Mouse (Mus musculus) heart, postnatal 10 days (tissue): ENCODE data around the gene Mapt. TPM values are rescaled to one million over a fixed set of nuclear protein-coding genes. Genes with fewer than 3 reads are reported as not detected.
"Not testable (repeated sequence)": the region's sequence is repeated elsewhere in the genome, so short reads cannot be mapped to it uniquely, and the experiment has no call there.

Experiments used
- DNase-seq, 2 experiments: peaks; one replicate each; pipeline ENCODE4 v3.0.0; 2021
- intact Hi-C: fragments of 180-260 bp; cut with DNase I; formaldehyde crosslinking; loops from one replicate; pipeline ENCODE4 v1.15.1; 2025
- total RNA-seq, 2 experiments: library from RNA; stranded (reverse); gene quantifications; 2 replicates each; pipeline ENCODE4 v1.2.3; 2021

The Mapt gene
- total RNA-seq, 2 experiments from 2014 or later = 40.7 to 52.8 TPM

DNA sequence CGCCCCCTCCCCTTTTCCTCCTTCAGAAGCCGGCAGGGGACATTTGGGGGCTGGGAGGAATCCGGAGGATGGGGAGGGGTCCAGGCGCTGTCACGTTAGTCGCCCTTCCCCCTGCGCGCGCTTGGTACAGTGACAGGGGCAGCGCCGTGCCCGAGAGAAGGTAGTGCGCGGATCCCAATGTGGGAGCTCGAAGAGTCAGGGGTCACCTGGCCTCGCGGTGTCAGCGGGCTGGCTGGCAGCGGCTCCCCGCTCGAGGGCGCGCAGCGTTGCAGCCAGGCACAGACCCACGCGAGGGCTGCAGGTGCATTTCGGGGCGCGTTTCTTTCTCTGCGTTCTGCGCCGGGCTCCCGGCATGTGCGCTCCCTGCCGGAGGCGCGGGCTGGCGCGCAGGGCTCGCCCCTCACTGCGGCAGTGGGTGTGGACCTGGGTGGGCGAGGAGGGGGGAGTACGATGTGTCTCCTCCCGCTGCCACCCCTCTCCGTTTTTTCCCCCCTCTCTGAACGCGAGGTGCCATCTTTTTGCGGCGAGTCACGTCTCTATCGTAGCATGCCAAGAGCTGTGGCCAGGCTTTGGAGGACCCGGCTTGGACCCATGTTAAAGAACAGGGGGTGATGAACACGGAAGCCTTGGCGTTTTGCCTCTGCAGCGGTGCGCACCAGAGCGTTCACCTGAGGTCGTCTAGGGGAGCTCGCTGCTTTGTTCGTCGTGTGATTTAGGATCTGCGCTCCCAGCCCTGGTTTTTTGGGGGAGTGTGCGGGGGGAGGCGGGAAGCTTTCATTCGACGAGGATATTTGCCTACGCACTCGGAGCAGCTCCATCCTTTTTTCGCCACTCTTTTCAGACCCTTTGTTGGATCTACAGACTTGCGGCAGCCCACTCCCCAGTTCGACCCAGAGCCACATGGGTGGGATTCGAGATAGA lies 1.2 kb downstream of the Mapt start:
- intact Hi-C loops = no loop called here
- DNase-seq = peak; percentile 47

DNA sequence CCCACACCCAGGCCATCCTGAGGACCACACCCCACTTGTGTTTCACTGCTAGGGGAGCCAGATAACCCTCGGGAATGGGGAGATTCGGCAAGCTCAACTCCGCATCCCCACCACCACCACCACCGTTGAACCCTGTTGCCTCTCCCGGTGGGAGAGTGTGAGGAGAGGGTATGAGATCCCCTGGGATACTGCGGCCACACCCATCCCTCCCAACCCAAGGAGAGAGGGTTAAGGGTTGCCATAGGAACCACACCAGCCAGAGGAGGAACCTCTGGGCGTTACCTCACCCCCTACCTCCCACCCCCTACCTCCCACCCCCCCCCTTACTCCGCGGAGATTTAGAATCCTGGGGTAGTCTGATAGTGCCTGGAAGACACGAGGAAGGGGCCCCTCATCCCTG lies 1.9 kb downstream of the Mapt start:
- intact Hi-C loops = no loop called here
- no peak for DNase-seq

DNA sequence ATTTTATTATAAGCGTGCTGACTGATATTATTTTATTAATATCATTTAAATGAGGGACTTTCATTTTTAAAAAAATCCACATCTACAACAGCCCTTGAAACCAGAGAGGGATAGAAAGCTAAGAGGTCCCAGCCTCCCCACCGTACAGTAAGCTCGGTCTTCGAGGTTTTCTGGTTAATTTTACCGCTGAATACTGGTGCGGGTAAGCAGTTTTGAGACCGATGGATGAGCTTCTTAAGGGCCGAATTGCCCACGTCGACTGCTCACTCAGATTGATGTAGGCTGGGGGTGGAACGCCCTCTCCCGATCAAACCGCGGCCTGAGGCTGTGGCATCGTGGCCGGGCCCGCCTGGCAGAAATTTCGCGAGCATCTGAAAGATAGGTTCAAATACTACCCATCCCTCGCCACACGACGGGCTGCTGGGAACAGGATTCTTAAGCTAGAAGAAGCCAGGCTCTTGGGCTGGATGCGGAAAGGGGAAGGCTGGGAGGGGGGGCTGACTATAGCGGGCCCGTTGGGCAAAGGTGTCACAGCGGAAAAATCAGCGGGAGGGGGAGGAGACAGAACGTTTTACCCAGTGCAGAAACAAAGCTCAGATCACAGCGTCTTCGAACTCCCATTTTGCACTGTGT lies 2.5 kb downstream of the Mapt start:
- intact Hi-C loops = no loop called here
- DNase-seq = no peak

DNA sequence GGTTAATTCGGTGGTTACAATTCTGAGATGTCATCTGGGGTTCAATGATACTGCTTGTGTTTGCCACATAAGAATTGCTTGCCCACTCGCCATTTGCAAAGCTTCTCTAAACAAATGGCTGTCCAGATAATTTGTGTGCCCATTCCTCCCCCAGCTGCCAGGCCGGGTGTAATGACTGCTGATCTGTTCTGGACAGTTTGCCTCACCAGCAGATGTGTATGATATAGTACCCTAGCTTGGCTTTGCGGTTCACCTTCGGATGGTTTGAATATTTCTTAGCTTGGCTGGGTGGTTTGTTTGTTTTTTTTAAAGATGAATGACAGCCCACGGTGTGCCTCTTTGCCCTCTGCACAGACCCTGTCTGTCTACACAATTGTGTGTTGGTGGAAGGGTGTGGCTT lies 3.5 kb downstream of the Mapt start:
- intact Hi-C loops = no loop called here
- no peak for DNase-seq

GRCm38 (mm10) chr11:104235881-104236280 lies 4.7 kb downstream of the Mapt start:
- intact Hi-C loops = no loop called here
- no peak for DNase-seq

GRCm38 (mm10) chr11:104237226-104237625 lies 6.0 kb downstream of the Mapt start:
- peak; percentile 85 to 88 for DNase-seq
- intact Hi-C loops = no loop called here

DNA sequence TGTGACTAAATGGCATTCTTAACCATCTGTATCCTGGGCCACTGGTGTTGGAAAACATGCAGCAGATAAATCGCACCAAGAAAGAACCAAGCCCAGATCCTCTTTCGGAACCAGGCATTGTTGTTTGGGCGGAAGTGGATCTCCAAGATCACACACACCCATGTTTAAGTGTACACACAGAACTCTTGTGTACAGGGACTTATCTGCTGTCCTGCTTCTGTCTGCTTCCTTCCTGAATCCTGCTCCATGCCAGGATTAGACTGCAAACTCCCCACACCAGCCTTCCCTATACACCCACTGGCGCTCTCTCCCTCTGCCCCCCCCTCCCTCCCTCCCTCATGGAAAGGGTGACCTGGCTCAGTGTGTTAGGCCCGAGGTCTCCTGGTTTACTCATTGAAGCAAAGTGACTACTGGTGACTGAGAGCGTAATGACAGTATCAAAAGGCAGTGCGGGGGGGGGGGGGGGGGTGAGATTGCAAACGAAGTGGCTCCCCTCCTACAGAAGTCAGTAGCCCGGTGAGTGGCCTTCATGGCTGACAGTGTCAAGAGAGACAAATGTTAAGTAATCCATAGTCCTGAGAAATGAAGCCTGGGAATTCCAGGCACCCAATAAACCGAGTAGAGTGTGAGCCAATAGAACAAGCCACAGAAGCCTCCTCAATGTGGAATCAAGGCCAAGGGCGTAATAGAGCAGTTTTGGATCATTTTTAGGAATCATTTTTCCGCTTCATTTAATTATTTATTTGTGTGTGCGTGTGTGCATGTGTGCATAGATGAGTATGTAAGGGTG lies 7.0 kb downstream of the Mapt start:
- no peak for DNase-seq
- intact Hi-C loops = no loop called here

GRCm38 (mm10) chr11:104245478-104245877 lies 14.3 kb downstream of the Mapt start:
- DNase-seq, intact Hi-C loops: not testable (repeated sequence)

DNA sequence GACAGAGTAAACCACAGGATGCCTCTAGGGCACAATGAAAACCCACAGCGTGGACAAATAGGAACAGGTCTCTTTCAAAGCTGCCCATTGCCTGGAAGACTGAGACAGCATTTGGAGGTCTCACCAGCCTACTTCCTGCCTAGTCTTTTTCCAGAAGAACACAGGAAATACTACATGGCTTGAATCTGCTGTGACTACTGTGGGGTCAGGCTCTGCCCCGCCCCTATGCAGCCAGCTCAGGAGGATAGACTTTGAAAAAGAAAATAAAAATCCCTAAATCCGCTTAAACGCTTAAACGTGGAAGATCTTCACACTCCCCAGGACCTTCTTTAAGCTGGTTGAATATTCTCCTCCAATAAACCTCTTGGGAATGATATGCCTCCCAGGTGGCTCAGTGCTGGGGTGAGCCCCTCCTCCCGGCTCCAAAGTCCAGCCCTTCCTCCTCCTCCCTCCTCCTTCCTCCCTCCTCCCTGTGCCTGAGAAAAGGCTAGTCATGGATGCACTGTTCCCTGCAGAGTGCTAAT lies 15.0 kb downstream of the Mapt start:
- intact Hi-C loops = no loop called here
- DNase-seq = no peak

GRCm38 (mm10) chr11:104247141-104247717 lies 16.0 kb downstream of the Mapt start:
- no peak for DNase-seq

GRCm38 (mm10) chr11:104249420-104249819 lies 18.2 kb downstream of the Mapt start:
- peak; percentile 68 for DNase-seq
- intact Hi-C loops = no loop called here

More at GRCm38 (mm10) chr11:104247141-104247717, 16.0 kb downstream of the Mapt start:
- intact Hi-C loops = no loop called here

DNA sequence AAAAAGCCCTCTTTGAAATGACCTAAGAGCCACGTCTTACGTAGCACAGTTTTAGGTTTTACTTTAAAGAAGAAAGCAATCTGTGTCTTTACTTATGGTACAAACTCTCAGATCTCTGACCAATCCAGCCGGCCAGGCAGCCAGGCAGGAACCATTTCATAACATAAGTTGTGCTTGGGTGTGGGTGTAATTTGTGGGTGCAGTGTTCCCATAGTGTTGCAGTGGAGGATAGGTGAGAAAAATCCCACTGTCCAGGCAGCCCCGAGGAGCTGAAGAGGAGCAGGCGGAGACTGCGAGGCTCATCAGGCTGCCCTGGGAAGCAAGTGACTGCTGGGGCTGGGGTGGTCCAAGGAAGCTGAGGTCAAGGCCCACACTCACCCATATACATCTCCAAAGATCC lies 19.9 kb downstream of the Mapt start:
- DNase-seq = no peak

GRCm38 (mm10) chr11:104252094-104252493 lies 20.9 kb downstream of the Mapt start:
- no peak for DNase-seq
- intact Hi-C loops = no loop called here

More for the DNA sequence above, 19.9 kb downstream of the Mapt start:
- intact Hi-C loops = no loop called here

DNA sequence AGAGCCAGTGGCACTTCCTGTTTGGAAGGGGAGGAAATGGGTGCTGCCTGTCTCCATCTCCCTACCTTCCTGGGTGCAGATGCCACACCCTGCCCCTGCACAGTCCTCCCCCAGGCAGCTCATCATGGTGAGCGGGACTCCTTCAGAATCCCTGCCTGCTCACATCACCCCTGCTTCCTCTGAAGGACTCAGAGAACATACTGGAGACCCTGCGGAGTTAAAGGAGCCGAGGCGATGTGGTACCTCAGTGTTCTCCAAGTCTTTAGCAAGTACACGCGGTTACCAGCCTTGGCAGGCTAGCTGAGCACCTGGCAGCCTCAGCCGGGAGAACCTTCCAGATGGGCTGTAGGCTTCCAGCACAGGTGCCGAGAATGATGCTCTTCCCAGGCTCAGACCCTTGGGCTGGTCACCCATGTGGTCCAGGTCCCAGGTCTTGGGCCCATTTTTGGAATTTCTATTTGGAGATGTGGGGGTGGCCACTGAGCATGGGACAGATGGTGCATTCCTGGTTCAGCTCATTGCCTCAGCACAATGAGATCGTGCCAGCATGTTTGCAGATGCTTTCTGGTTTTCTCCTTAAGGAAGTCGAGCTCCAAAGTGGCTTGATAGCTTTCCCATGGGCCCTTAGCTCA lies 23.3 kb downstream of the Mapt start:
- DNase-seq = no peak
- intact Hi-C loops = no loop called here

GRCm38 (mm10) chr11:104256179-104256578 lies 25.0 kb downstream of the Mapt start:
- intact Hi-C loops = no loop called here
- peak; percentile 59 to 60 for DNase-seq

DNA sequence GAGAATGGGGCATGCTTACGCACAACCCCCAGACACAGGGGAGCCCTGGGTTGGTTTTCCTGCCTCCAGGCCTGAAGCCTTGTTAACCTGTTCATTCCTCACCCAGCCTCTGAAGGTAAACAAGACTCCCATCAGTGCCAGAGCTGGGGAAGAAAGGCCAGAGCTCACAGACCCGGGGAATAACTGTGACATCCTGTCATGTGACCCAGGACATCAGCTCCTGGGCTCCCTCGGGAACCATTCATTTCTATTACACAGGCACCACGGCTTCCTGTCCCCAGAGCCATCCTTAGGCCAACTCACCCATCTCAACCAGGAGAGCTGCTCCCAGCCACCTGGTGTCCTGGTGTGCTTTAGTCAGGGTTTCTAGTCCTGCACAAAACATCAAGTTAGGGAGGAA lies 27.8 kb downstream of the Mapt start:
- DNase-seq = no peak

DNA sequence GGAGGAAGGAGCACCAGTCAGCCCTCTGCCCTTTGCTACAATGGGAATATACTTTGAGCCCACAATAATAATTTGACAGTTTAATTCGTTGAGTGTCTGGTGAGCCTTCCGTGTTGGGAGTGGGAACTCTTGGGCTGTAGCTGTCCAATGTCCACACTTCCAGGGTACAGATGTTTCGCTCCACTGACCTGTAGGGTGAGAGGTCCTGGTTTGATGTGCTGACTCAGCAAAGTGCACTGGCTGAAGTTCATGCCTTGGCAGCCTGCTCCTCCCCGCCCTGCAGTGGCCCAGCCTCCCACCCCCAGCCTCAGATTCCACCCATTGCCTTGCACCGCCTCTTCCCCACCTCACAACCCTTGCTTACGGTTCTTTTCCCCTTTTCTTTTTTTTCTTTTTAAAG lies 33.5 kb downstream of the Mapt start:
- intact Hi-C loops = no loop called here
- DNase-seq = no peak

More for the DNA sequence above, 27.8 kb downstream of the Mapt start:
- intact Hi-C loops = no loop called here

DNA sequence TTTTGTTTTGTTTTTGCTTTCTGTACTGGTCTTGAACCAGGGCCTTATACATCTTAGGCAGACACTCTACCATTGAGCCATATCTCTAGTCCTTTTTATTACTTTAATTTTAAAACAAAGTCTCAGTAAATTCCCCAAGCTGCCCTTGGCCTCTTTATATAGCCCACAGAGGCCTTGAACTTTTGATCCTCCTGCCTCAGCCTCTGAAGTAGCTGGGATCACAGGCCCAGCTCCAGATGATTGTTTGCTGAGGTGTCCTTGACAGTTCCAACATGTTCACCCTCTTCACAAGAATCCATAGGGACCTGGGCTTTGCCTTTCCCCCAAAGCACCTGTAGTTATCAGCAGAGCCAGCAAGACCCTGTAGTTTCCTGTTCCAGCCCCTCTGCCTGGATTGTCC lies 34.5 kb downstream of the Mapt start:
- intact Hi-C loops = no loop called here
- no peak for DNase-seq

DNA sequence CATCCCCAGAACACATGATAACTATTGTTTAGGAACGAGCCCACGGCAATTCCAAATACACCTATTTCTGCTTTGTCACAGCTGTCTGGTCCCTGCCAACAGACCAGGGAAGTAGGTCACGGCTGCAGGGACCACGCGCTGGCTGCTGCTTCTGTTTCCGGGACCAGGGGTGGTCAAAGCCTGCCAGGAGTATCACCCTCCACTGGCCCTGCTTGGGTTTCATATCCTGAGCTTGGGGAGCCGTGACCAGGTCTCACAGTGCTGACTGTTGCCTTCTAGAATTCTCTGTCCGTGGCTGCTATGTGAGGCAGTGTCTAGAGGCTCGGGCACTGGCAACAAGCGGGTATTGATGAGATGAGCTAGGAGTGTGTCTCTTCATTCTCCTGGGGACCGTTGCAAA lies 36.2 kb downstream of the Mapt start:
- intact Hi-C loops = no loop called here
- DNase-seq = peak; percentile 53 to 60

GRCm38 (mm10) chr11:104269385-104269822 lies 38.2 kb downstream of the Mapt start:
- DNase-seq = peak; percentile 45 to 49
- intact Hi-C loops = no loop called here
